Mouse (Mus musculus) lung, adult 2 months (tissue): ENCODE results near the gene Mgmt.

Experiments
- CTCF ChIP-seq: fragments of 200-500 bp; IDR thresholded peaks from 2 replicates; pipeline ENCODE4 v1.5.1; 2011; ENCODE audit warnings: mild to moderate bottlenecking, low read length, control low read depth; ENCODE audit not compliant: insufficient read depth
- POLR2A ChIP-seq: fragments of 200-500 bp; IDR thresholded peaks from 2 replicates; pipeline ENCODE4 v1.6.1; 2011; ENCODE audit warnings: low read depth, mild to moderate bottlenecking, control low read depth, low read length, borderline replicate concordance; ENCODE audit errors: extremely low read depth

DNA sequence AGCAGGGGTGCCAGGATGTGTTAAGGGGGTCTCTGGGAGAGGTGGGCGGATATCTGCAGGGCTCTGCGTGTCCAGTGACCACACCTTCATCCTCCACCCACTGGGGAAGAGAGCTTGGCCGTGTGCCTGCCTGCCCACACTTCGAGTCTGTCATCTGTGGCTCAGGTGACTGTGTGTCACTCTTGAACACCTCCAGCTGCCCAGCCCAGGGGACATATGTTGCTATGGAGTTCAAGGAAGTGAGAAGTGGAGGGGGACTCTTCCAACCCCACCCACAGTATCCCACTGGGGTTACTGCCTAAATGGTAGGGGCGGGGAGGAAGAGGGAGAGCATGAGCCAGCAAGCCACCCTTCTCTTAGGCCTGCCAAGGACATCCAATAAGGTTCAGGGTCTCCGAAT, 192.7 kb downstream of the Mgmt start:
- TF ChIP-seq CTCF (no peak), POLR2A (no peak)
